In genomic region chr8:84202466-84202865, GRCm38 (mm10) we compare ENCODE assay signal across 9 mouse cellular contexts. TPM values are rescaled to one million over a fixed set of nuclear protein-coding genes. Genes with fewer than 3 reads are reported as not detected.
A peak's percentile ranks its signal among the peaks of the same experiment; 100 is the strongest.
DNase-seq lines count a peak whose midpoint lies in the region; ATAC-seq and TF ChIP-seq lines count a peak whose summit lies in the region.
"Had no signal": no experiment of that assay in that cellular context is flagged by ENCODE, and none has a peak within 500 bp of the region (broad histone marks: within the 10 kb centered on the region; RNA-seq: fewer than 3 reads in every experiment).

No protein-coding gene starts in this region.

- peak overlapping the region; percentile 89 for H3K4me2 ChIP-seq in embryonic facial prominence, embryonic 14.5 days (ENCODE audit: low read depth, low read length)
- peak overlapping the region; percentile 97 for H3K4me2 ChIP-seq in limb, embryonic 12.5 days
- peak overlapping the region; percentile 56; the same call in 1 of the 2 replicates for H3K4me2 ChIP-seq in midbrain, postnatal 0 days (ENCODE audit: low read depth, low read length, poor library complexity, severe bottlenecking)

- WGBS in embryonic facial prominence, embryonic 14.5 days: 87% methylated on average over 8 of the region's 9 CpGs
- 88% methylated on average over 9 of the region's 9 CpGs for WGBS in limb, embryonic 12.5 days
- WGBS in midbrain, postnatal 0 days: 87% methylated on average over 9 of the region's 9 CpGs

- TF ChIP-seq POLR2A in testis, adult 2 months (IDR thresholded peaks at IDR 0.05; ENCODE audit: control insufficient read depth, low read depth, low read length): no peak

- TF ChIP-seq CTCF in testis, adult 2 months (IDR thresholded peaks at IDR 0.05; ENCODE audit: control insufficient read depth, insufficient read depth, insufficient replicate concordance, low read depth, low read length): no peak
- TF ChIP-seq CTCF in midbrain, postnatal 0 days (IDR thresholded peaks at IDR 0.05): no peak

- no peak for ATAC-seq in embryonic facial prominence, embryonic 14.5 days (ENCODE audit: low read depth)
- no peak for ATAC-seq in limb, embryonic 12.5 days (ENCODE audit: insufficient number of reproducible peaks, insufficient read depth, low FRiP score, low TSS enrichment, low read depth)
- no peak for ATAC-seq in midbrain, postnatal 0 days (ENCODE audit: low FRiP score)

- peak overlapping the region; percentile 28 for H3K4me3 ChIP-seq in testis, adult 2 months (ENCODE audit: control insufficient read depth, low read depth, low read length)
- H3K4me3 ChIP-seq in embryonic facial prominence, embryonic 14.5 days (ENCODE audit: low read depth, low read length): peak overlapping the region; percentile 76
- H3K4me3 ChIP-seq in limb, embryonic 12.5 days (replicated peaks): peak overlapping the region; percentile 63
- no peak overlapping the region for H3K4me3 ChIP-seq in midbrain, postnatal 0 days (ENCODE audit: low read depth, low read length)

- no peak for DNase-seq in testis, postnatal 14 days (ENCODE audit: low spot score)
- DNase-seq in embryonic facial prominence, embryonic 14.5 days (ENCODE audit: low spot score): no peak
- peak; percentile 66 for DNase-seq in heart, postnatal 25 days (ENCODE audit: low spot score)
- no peak for DNase-seq in midbrain, postnatal 0 days (ENCODE audit: low spot score)
- no peak for DNase-seq in layer of hippocampus, adult 9-10 months (ENCODE audit: low spot score)
- DNase-seq in retina, embryonic 14.5 days (ENCODE audit: low spot score): no peak

- peak overlapping the region; percentile 94; the same call in 1 of the 2 replicates for H3K9ac ChIP-seq in embryonic facial prominence, embryonic 14.5 days (ENCODE audit: low read depth, low read length)
- H3K9ac ChIP-seq in limb, embryonic 12.5 days (replicated peaks): peak overlapping the region; percentile 23
- H3K9ac ChIP-seq in midbrain, postnatal 0 days (replicated peaks; ENCODE audit: low read length, poor library complexity, severe bottlenecking): no peak overlapping the region

- H3K36me3 ChIP-seq in testis, adult 2 months (ENCODE audit: control insufficient read depth, insufficient read depth, low read length): no peaks in the 10 kb centered on the region
- H3K36me3 ChIP-seq in embryonic facial prominence, embryonic 14.5 days (ENCODE audit: control insufficient read depth, insufficient read depth, low read length): peaks cover 25% of the 10 kb centered on the region
- peaks cover 26% of the 10 kb centered on the region for H3K36me3 ChIP-seq in limb, embryonic 12.5 days
- H3K36me3 ChIP-seq in midbrain, postnatal 0 days (ENCODE audit: insufficient read depth, low read length): no peaks in the 10 kb centered on the region

- peaks cover 38% of the 10 kb centered on the region for H3K4me1 ChIP-seq in testis, adult 2 months (ENCODE audit: control insufficient read depth, insufficient read depth, low read length)
- peaks cover 54% of the 10 kb centered on the region for H3K4me1 ChIP-seq in embryonic facial prominence, embryonic 14.5 days (ENCODE audit: control insufficient read depth, insufficient read depth, low read length)
- H3K4me1 ChIP-seq in limb, embryonic 12.5 days (replicated peaks): peaks cover 62% of the 10 kb centered on the region
- H3K4me1 ChIP-seq in midbrain, postnatal 0 days (ENCODE audit: insufficient read depth, low read length): peaks cover 10% of the 10 kb centered on the region

- H3K27me3 ChIP-seq in testis, adult 2 months (ENCODE audit: control insufficient read depth, insufficient read depth, low read length): no peaks in the 10 kb centered on the region
- no peaks in the 10 kb centered on the region for H3K27me3 ChIP-seq in embryonic facial prominence, embryonic 14.5 days (replicated peaks; ENCODE audit: control insufficient read depth, insufficient read depth, low read length)
- H3K27me3 ChIP-seq in limb, embryonic 12.5 days: no peaks in the 10 kb centered on the region
- no peaks in the 10 kb centered on the region for H3K27me3 ChIP-seq in midbrain, postnatal 0 days (ENCODE audit: insufficient read depth, low read length)

- intact Hi-C loops in heart, postnatal 25 days (cut with DNase I): loop anchor here (5.0 kb wide), 1 partner anchor 505 kb away; no protein-coding TSS in a partner anchor

- no peaks in the 10 kb centered on the region for H3K9me3 ChIP-seq in embryonic facial prominence, embryonic 14.5 days (ENCODE audit: control insufficient read depth, low read length)
- H3K9me3 ChIP-seq in limb, embryonic 12.5 days: no peaks in the 10 kb centered on the region
- H3K9me3 ChIP-seq in midbrain, postnatal 0 days (ENCODE audit: low read length): no peaks in the 10 kb centered on the region

- H3K27ac ChIP-seq in testis, adult 2 months (ENCODE audit: control insufficient read depth, insufficient read depth, low read depth, low read length): peak overlapping the region; percentile 59
- H3K27ac ChIP-seq in embryonic facial prominence, embryonic 14.5 days (replicated peaks; ENCODE audit: low read depth, low read length): peak overlapping the region; percentile 99
- peak overlapping the region; percentile 99 for H3K27ac ChIP-seq in limb, embryonic 12.5 days
- H3K27ac ChIP-seq in midbrain, postnatal 0 days (ENCODE audit: low read depth, low read length): no peak overlapping the region

RNA-seq across cellular contexts. Expression of gene Nanos3, which starts 17.4 kb away (rescaled TPM):
- polyA plus RNA-seq in testis, adult 2 months (2012; rRNA removed): 1.6 and 2.4 TPM in 2 replicates
- 3.0 and 4.5 TPM in 2 replicates for polyA plus RNA-seq in embryonic facial prominence, embryonic 14.5 days (2014; fragmentation: Nextera tagmentation; extraction: Ambion mirVana)
- 1 to 10 TPM in 1 of 2 experiments, under 1 TPM in 1; 0.73 to 1.4 TPM for total RNA-seq in heart, postnatal 25 days (2021)
- polyA plus RNA-seq in limb, embryonic 12.5 days (2016; fragmentation: Nextera tagmentation; extraction: Ambion mirVana): 3.3 and 5.5 TPM in 2 replicates
- total RNA-seq in midbrain, postnatal 0 days (2014; rRNA removed): 0.27 and 4.6 TPM in 2 replicates
- 14.0 and 15.3 TPM in 2 replicates for polyA plus RNA-seq in midbrain, postnatal 0 days (2015; fragmentation: Nextera tagmentation; extraction: Ambion mirVana)
- total RNA-seq: common myeloid progenitor, adult 5-6 weeks had no signal

RNA-seq across cellular contexts. Expression of gene Zswim4, which starts 34.4 kb away (rescaled TPM):
- polyA plus RNA-seq in testis, adult 2 months (2012; rRNA removed): 16.9 and 17.4 TPM in 2 replicates
- 11.0 and 12.4 TPM in 2 replicates for polyA plus RNA-seq in embryonic facial prominence, embryonic 14.5 days (2014; fragmentation: Nextera tagmentation; extraction: Ambion mirVana)
- total RNA-seq in heart, postnatal 25 days (2021): 1 to 10 TPM; 8.2 to 8.8 TPM
- 33.1 and 34.3 TPM in 2 replicates for polyA plus RNA-seq in limb, embryonic 12.5 days (2016; fragmentation: Nextera tagmentation; extraction: Ambion mirVana)
- 37.7 and 41.8 TPM in 2 replicates for total RNA-seq in midbrain, postnatal 0 days (2014; rRNA removed)
- polyA plus RNA-seq in midbrain, postnatal 0 days (2015; fragmentation: Nextera tagmentation; extraction: Ambion mirVana): 11.8 and 11.9 TPM in 2 replicates

RNA-seq across cellular contexts. Expression of gene D8Ertd738e, which starts 47.1 kb away (rescaled TPM):
- 104 and 116 TPM in 2 replicates for polyA plus RNA-seq in testis, adult 2 months (2012; rRNA removed)
- 371 and 387 TPM in 2 replicates for polyA plus RNA-seq in embryonic facial prominence, embryonic 14.5 days (2014; fragmentation: Nextera tagmentation; extraction: Ambion mirVana)
- total RNA-seq in heart, postnatal 25 days (2021): 100 to 1,000 TPM; 227 to 240 TPM
- 338 and 352 TPM in 2 replicates for polyA plus RNA-seq in limb, embryonic 12.5 days (2016; fragmentation: Nextera tagmentation; extraction: Ambion mirVana)
- total RNA-seq in midbrain, postnatal 0 days (2014; rRNA removed): 110 and 143 TPM in 2 replicates
- polyA plus RNA-seq in midbrain, postnatal 0 days (2015; fragmentation: Nextera tagmentation; extraction: Ambion mirVana): 274 and 297 TPM in 2 replicates

RNA-seq across cellular contexts. Expression of gene 4930432K21Rik, which starts 54.6 kb away (rescaled TPM):
- polyA plus RNA-seq in testis, adult 2 months (2012; rRNA removed): 57.2 and 65.0 TPM in 2 replicates
- polyA plus RNA-seq in embryonic facial prominence, embryonic 14.5 days (2014; fragmentation: Nextera tagmentation; extraction: Ambion mirVana): 0.77 and 1.0 TPM in 2 replicates
- total RNA-seq in heart, postnatal 25 days (2021): under 1 TPM; 0.10 to 0.28 TPM
- 1.6 TPM in 2 replicates for polyA plus RNA-seq in limb, embryonic 12.5 days (2016; fragmentation: Nextera tagmentation; extraction: Ambion mirVana)
- 5.6 and 5.7 TPM in 2 replicates for total RNA-seq in midbrain, postnatal 0 days (2014; rRNA removed)
- 2.2 and 2.4 TPM in 2 replicates for polyA plus RNA-seq in midbrain, postnatal 0 days (2015; fragmentation: Nextera tagmentation; extraction: Ambion mirVana)

RNA-seq across cellular contexts. Expression of gene Mri1, which starts 54.7 kb away (rescaled TPM):
- 7.5 and 12.1 TPM in 2 replicates for polyA plus RNA-seq in testis, adult 2 months (2012; rRNA removed)
- 50.3 and 56.7 TPM in 2 replicates for polyA plus RNA-seq in embryonic facial prominence, embryonic 14.5 days (2014; fragmentation: Nextera tagmentation; extraction: Ambion mirVana)
- 10 to 100 TPM; 10.2 to 10.3 TPM for total RNA-seq in heart, postnatal 25 days (2021)
- polyA plus RNA-seq in limb, embryonic 12.5 days (2016; fragmentation: Nextera tagmentation; extraction: Ambion mirVana): 78.4 and 80.1 TPM in 2 replicates
- 28.8 and 31.7 TPM in 2 replicates for total RNA-seq in midbrain, postnatal 0 days (2014; rRNA removed)
- polyA plus RNA-seq in midbrain, postnatal 0 days (2015; fragmentation: Nextera tagmentation; extraction: Ambion mirVana): 39.4 and 40.5 TPM in 2 replicates
